Mouse (Mus musculus): ENCODE data around the gene Usp18. TPM values are rescaled to one million over a fixed set of nuclear protein-coding genes. Genes with fewer than 3 reads are reported as not detected.

Gene Usp18
- polyA plus RNA-seq (2012; rRNA removed) (1.0 and 1.1 TPM in 2 replicates), polyA plus RNA-seq (2014; fragmentation: Nextera tagmentation; extraction: Ambion mirVana) (1.5 and 1.8 TPM in 2 replicates)

DNA sequence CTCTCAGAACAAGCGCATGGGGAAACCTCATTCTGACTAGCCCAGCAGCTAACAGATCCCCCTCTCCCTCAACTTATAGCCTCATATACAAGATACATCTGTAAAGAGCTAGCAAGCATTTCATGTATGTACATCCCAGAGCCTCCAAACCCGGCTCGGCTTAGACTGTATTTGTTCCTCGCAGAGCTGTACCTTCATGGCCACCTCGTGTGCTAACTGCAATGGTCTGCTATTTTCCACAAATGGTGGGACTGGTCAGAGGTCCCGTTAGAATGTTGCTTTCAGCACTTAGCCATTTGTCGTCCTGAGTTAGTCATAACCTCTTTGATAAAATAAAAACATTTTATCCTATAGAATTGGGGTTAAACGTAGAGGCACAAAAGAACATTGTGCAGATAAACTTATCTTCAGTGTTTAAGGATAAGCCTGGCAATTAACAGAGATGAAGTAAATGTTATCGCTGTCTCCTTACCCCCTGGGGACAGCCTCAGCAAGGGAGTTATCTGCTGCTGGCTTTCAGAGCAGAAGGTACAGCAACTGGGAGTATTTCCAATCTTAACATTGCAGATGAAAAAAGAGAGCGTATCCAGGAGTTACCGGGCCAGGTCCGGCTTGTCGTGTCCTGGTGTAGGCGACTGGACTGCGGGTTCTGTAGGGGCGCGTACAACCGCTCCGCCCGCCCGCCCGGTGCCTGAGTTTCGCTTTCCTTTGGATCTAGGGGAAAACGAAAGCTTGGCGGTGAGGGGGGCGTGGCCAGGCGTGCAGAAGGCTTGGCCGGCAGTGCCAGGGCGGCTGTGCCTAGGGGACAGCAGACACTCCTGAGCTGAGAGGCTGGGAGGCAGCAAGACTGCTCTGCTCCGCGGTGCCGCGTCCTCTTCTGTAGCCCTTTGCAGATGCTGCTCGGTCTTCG, at the start of gene Usp18:
Gene Usp18, plus strand, starts transcription at position 780 of the 910 bp plus-strand sequence.
- H3K27me3 ChIP-seq (ENCODE audit: control insufficient read depth, insufficient read depth, low read length), result no peaks in the 10 kb centered on the region
- 7% methylated on average over 35 of the region's 35 CpGs for WGBS
- DNase-seq (ENCODE audit: low spot score) (peak; percentile 83), ATAC-seq (ENCODE audit: low FRiP score, low read depth) (peak; percentile 91)
- H3K9me3 ChIP-seq (ENCODE audit: control insufficient read depth, low read length), result no peaks in the 10 kb centered on the region
- peak within 1 kb of the TSS; percentile 55 for H3K4me2 ChIP-seq (replicated peaks; ENCODE audit: low read depth, low read length, severe bottlenecking)
- peak within 1 kb of the TSS; percentile 48 for H3K4me3 ChIP-seq (replicated peaks; ENCODE audit: low read length)
- no peaks in the 10 kb centered on the region for H3K36me3 ChIP-seq (ENCODE audit: control insufficient read depth, insufficient read depth, low read length)
- H3K27ac ChIP-seq (replicated peaks; ENCODE audit: low read depth, low read length), result no peak within 1 kb of the TSS
- peak within 1 kb of the TSS; percentile 58 for H3K9ac ChIP-seq (ENCODE audit: low read depth, low read length, severe bottlenecking)
- H3K4me1 ChIP-seq (ENCODE audit: control insufficient read depth, insufficient read depth, low read length), result no peaks in the 10 kb centered on the region
- 0 out of 2 replicates have a peak, but pooled peaks have one; percentile 23 for TF ChIP-seq POLR2A (IDR thresholded peaks at IDR 0.05; ENCODE audit: borderline replicate concordance, extremely low read depth, insufficient read depth, insufficient read length)

DNA sequence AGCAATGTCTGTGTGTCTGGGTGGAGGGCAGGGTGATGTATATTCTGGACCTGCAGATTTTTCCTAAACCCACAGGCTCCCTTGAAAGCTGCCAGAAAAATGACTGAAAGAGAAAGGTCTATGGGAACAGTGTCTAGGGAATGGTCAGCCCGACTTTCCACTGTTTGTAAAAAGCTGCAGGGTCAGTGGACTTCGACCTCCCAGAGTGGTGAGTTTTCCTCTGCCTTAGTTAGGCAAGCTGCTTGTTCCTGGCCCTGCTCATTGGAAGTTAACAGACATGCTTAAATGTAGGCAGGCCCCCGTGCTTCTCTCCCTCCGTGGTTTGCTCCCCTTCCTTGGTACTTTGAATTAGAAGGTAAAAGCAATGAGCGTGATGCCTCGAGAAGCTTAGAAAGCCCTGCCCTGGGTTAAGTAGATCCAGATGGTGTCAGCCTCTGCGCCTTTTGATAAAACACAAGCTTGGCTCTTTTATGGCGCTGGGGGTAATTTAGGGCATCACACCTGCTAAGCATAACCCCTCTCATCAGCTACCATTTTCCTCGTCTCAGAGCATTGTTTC, 47.8 kb upstream of the Usp18 start:
- H3K9me3 ChIP-seq (ENCODE audit: control insufficient read depth, low read length), result no peaks in the 10 kb centered on the region
- H3K9ac ChIP-seq (ENCODE audit: low read depth, low read length, severe bottlenecking), result no peak overlapping the region
- DNase-seq (ENCODE audit: low spot score), result no peak
- H3K4me2 ChIP-seq (replicated peaks; ENCODE audit: low read depth, low read length, severe bottlenecking), result no peak overlapping the region
- no peak overlapping the region for H3K27ac ChIP-seq (replicated peaks; ENCODE audit: low read depth, low read length)
- 8% methylated on average over 9 of the region's 9 CpGs for WGBS
- H3K4me3 ChIP-seq (replicated peaks; ENCODE audit: low read length), result no peak overlapping the region
- H3K36me3 ChIP-seq (ENCODE audit: control insufficient read depth, insufficient read depth, low read length), result peaks cover 23% of the 10 kb centered on the region
- H3K4me1 ChIP-seq (ENCODE audit: control insufficient read depth, insufficient read depth, low read length), result no peaks in the 10 kb centered on the region
- no peak for TF ChIP-seq POLR2A (IDR thresholded peaks at IDR 0.05; ENCODE audit: borderline replicate concordance, extremely low read depth, insufficient read depth, insufficient read length)
- no peak for ATAC-seq (ENCODE audit: low FRiP score, low read depth)
- H3K27me3 ChIP-seq (ENCODE audit: control insufficient read depth, insufficient read depth, low read length), result no peaks in the 10 kb centered on the region

DNA sequence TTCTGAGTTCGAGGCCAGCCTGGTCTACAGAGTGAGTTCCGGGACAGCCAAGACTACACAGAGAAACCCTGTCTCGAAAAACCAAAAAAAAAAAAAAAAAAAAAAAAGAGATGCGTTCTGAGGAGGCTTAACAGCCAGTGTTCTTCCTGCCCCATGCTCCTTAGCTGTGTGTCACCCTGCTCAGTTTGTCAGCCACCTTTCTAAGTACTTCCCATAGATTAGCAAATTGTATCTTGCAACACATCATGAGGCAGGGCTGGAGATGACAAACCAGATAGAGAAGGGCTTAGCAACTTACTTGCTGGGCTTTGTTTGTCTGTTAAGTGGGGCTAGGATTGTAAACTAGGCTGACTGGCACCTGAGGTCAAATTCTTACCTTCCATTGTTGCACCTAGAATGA, 45.2 kb upstream of the Usp18 start:
- ATAC-seq (ENCODE audit: low FRiP score, low read depth) (no peak), DNase-seq (ENCODE audit: low spot score) (no peak)
- no peaks in the 10 kb centered on the region for H3K27me3 ChIP-seq (ENCODE audit: control insufficient read depth, insufficient read depth, low read length)
- no peak overlapping the region for H3K9ac ChIP-seq (ENCODE audit: low read depth, low read length, severe bottlenecking)
- 100% methylated on average over 3 of the region's 4 CpGs for WGBS
- no peak overlapping the region for H3K4me2 ChIP-seq (replicated peaks; ENCODE audit: low read depth, low read length, severe bottlenecking)
- peaks cover 12% of the 10 kb centered on the region; the same call in 1 of the 2 replicates for H3K36me3 ChIP-seq (ENCODE audit: control insufficient read depth, insufficient read depth, low read length)
- no peak for TF ChIP-seq POLR2A (IDR thresholded peaks at IDR 0.05; ENCODE audit: borderline replicate concordance, extremely low read depth, insufficient read depth, insufficient read length)
- no peaks in the 10 kb centered on the region for H3K4me1 ChIP-seq (ENCODE audit: control insufficient read depth, insufficient read depth, low read length)
- no peaks in the 10 kb centered on the region for H3K9me3 ChIP-seq (ENCODE audit: control insufficient read depth, low read length)
- no peak overlapping the region for H3K4me3 ChIP-seq (replicated peaks; ENCODE audit: low read length)
- no peak overlapping the region for H3K27ac ChIP-seq (replicated peaks; ENCODE audit: low read depth, low read length)

DNA sequence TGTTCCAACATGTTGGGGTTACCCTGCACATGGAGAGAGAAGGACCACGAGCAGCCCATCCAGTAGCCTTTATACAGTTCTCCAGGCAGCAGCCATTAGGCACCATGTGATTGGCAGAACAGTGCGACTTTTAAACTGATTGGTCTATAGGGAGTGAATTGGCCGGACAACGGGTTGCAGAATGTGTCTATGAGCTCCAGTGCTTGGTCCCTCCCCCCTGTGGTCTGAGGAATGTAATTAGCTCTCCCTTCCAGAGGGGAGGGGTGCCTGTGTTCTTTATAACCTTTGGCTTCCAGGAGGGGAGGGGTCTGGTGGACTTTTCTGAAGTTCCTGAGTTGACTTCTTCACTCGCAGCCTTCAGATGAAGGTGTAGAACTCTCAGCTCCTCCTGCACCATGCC, 43.7 kb upstream of the Usp18 start:
- 0 out of 2 replicates have a peak, but pooled peaks cover 4% of the 10 kb centered on the region for H3K36me3 ChIP-seq (ENCODE audit: control insufficient read depth, insufficient read depth, low read length)

DNA sequence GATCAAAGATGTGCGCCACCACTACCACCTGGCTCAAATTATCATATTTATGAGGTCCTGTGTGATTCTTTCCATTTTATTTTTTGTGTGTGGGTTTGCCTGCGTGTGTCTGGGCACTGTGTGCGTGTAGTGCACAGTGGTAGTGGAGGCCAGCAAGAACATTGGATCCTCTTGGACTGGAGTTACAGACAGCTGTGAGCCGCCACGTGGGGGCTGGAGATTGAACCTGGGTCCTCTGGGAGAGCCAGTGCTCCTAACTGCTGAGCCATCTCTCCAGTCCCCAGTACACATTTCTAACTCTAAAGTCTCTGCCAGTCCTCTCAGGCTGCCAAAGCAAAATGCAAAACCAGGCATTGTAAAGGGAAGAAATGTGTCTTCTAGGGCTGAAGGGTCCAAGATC, 39.2 kb upstream of the Usp18 start:
- Histone ChIP-seq H3K9ac (ENCODE audit: low read depth, low read length, severe bottlenecking) (no peak overlapping the region), H3K4me3 (replicated peaks; ENCODE audit: low read length) (no peak overlapping the region), H3K27ac (replicated peaks; ENCODE audit: low read depth, low read length) (no peak overlapping the region), H3K4me2 (replicated peaks; ENCODE audit: low read depth, low read length, severe bottlenecking) (no peak overlapping the region), H3K36me3 (ENCODE audit: control insufficient read depth, insufficient read depth, low read length) (0 out of 2 replicates have a peak, but pooled peaks cover 4% of the 10 kb centered on the region), H3K9me3 (ENCODE audit: control insufficient read depth, low read length) (no peaks in the 10 kb centered on the region), H3K27me3 (ENCODE audit: control insufficient read depth, insufficient read depth, low read length) (peaks cover 20% of the 10 kb centered on the region), H3K4me1 (ENCODE audit: control insufficient read depth, insufficient read depth, low read length) (peaks cover 13% of the 10 kb centered on the region; the same call in 1 of the 2 replicates)
- no peak for TF ChIP-seq POLR2A (IDR thresholded peaks at IDR 0.05; ENCODE audit: borderline replicate concordance, extremely low read depth, insufficient read depth, insufficient read length)
- ATAC-seq (ENCODE audit: low FRiP score, low read depth) (no peak), DNase-seq (ENCODE audit: low spot score) (no peak)
- WGBS, result 87% methylated on average over 5 of the region's 5 CpGs

More for the DNA sequence above, 43.7 kb upstream of the Usp18 start:
- no peak overlapping the region for H3K4me3 ChIP-seq (replicated peaks; ENCODE audit: low read length)
- no peak for TF ChIP-seq POLR2A (IDR thresholded peaks at IDR 0.05; ENCODE audit: borderline replicate concordance, extremely low read depth, insufficient read depth, insufficient read length)
- H3K27me3 ChIP-seq (ENCODE audit: control insufficient read depth, insufficient read depth, low read length), result no peaks in the 10 kb centered on the region
- WGBS, result 63% methylated on average over 5 of the region's 5 CpGs
- H3K9ac ChIP-seq (ENCODE audit: low read depth, low read length, severe bottlenecking), result no peak overlapping the region
- ATAC-seq (ENCODE audit: low FRiP score, low read depth) (no peak), DNase-seq (ENCODE audit: low spot score) (no peak)
- H3K27ac ChIP-seq (replicated peaks; ENCODE audit: low read depth, low read length), result no peak overlapping the region
- no peak overlapping the region for H3K4me2 ChIP-seq (replicated peaks; ENCODE audit: low read depth, low read length, severe bottlenecking)
- no peaks in the 10 kb centered on the region for H3K4me1 ChIP-seq (ENCODE audit: control insufficient read depth, insufficient read depth, low read length)
- H3K9me3 ChIP-seq (ENCODE audit: control insufficient read depth, low read length), result no peaks in the 10 kb centered on the region
